Mouse (Mus musculus) adrenal gland (tissue): ENCODE measurements around the gene Hist1h4j.
"Not testable (repeated sequence)": the region's sequence is repeated elsewhere in the genome, so short reads cannot be mapped to it uniquely, and the experiment has no call there.

Source experiments
- intact Hi-C: fragments of 180-260 bp; cut with DNase I; formaldehyde crosslinking; loops from one replicate; pipeline ENCODE4 v1.15.1; 2025
- microRNA-seq, 2 experiments: library from miRNA; unstranded; fragments of <30 nt; microRNA quantifications; one replicate each; pipeline ENCODE4; 2019

The Hist1h4j gene

GRCm38 (mm10) chr13:21779767-21780731 is 45.2 kb downstream of the Hist1h4j start, which contains the start of gene Hist1h1b:
Gene Hist1h1b (minus strand): TSS chr13:21780625.
- intact Hi-C loops, result no loop called here

GRCm38 (mm10) chr13:21781021-21781555 is 46.2 kb downstream of the Hist1h4j start:
- intact Hi-C loops, result no loop called here

- intact Hi-C loops, result no loop called here
Measured at GRCm38 (mm10) chr13:21781639-21782038, 46.8 kb downstream of the Hist1h4j start.

GRCm38 (mm10) chr13:21782361-21783254 is 47.7 kb downstream of the Hist1h4j start:
- intact Hi-C loops, result not testable (repeated sequence)

- intact Hi-C loops, result no loop called here
Measured at GRCm38 (mm10) chr13:21783255-21783617, 48.4 kb downstream of the Hist1h4j start, which contains the start of gene Hist1h3i. Gene Hist1h3i (minus strand): TSS chr13:21783370.

GRCm38 (mm10) chr13:21783734-21784161 is 48.9 kb downstream of the Hist1h4j start:
- intact Hi-C loops, result no loop called here

GRCm38 (mm10) chr13:21784311-21784710 is 49.4 kb downstream of the Hist1h4j start:
- intact Hi-C loops, result no loop called here

Small RNA genes lying within 50 kb of the gene (microRNA-seq; reads per million reads assigned to microRNA genes)
- gene Gm44357, result 0 reads per million in 2 experiments
- 0 reads per million in 2 experiments for gene Gm44367
- 0 reads per million in 2 experiments for gene Gm44454
